Mouse (Mus musculus) neural tube, embryonic 11.5 days (tissue): ENCODE data around the gene Parvg. TPM values are rescaled to one million over a fixed set of nuclear protein-coding genes. Genes with fewer than 3 reads are reported as not detected.

ENCODE experiments used
- ATAC-seq: fragments of 200-750 bp; cut with Nextera tagmentation; 2 replicates; pipeline ENCODE4 v1.8.0; 2017; ENCODE audit warnings: moderate number of reproducible peaks, mild to moderate bottlenecking, moderate TSS enrichment, moderate library complexity; ENCODE audit not compliant: insufficient read depth, low FRiP score, low TSS enrichment
- DNase-seq: peaks from one replicate; pipeline ENCODE4 v3.0.0-alpha.2; 2015; ENCODE audit warnings: low spot score
- H3K27ac ChIP-seq: fragments of 300-500 bp; sonication (generic); 2 replicates; pipeline ENCODE4 v1.5.1; 2014; ENCODE audit warnings: low read depth, mild to moderate bottlenecking, low read length
- H3K27me3 ChIP-seq: fragments of 300-500 bp; sonication (generic); 2 replicates; pipeline ENCODE4 v1.6.1; 2014; ENCODE audit warnings: mild to moderate bottlenecking, low read length, mixed read lengths; ENCODE audit not compliant: control insufficient read depth, insufficient read depth
- H3K36me3 ChIP-seq: fragments of 300-500 bp; sonication (generic); 2 replicates; pipeline ENCODE4 v1.6.1; 2014; ENCODE audit warnings: mild to moderate bottlenecking, low read length, moderate library complexity, mixed read lengths; ENCODE audit not compliant: control insufficient read depth, insufficient read depth
- H3K4me1 ChIP-seq: fragments of 300-500 bp; sonication (generic); 2 replicates; pipeline ENCODE4 v1.6.1; 2014; ENCODE audit warnings: low read length, mixed read lengths; ENCODE audit not compliant: control insufficient read depth, insufficient read depth
- H3K4me2 ChIP-seq: fragments of 300-500 bp; sonication (generic); 2 replicates; pipeline ENCODE4 v1.6.1; 2014; ENCODE audit warnings: low read depth, mild to moderate bottlenecking, moderate library complexity
- H3K4me3 ChIP-seq: fragments of 300-500 bp; sonication (generic); 2 replicates; pipeline ENCODE4 v1.5.1; 2014; ENCODE audit warnings: low read depth, low read length
- H3K9ac ChIP-seq: fragments of 300-500 bp; sonication (generic); 2 replicates; pipeline ENCODE4 v1.6.1; 2014; ENCODE audit warnings: mild to moderate bottlenecking, low read length
- H3K9me3 ChIP-seq: fragments of 300-500 bp; sonication (generic); 2 replicates; pipeline ENCODE4 v1.6.1; 2016; ENCODE audit warnings: low read length; ENCODE audit not compliant: control insufficient read depth
- WGBS: fragments of 180-500 bp; shearing (Covaris S2); extraction: QIAGEN DNeasy Blood & Tissue Kit; methylation state at CpG from one replicate; pipeline ENCODE4 v1.1.7; 2014; 5-methylcytosine and 5-hydroxymethylcytosine counted together
- polyA plus RNA-seq: library from polyadenylated mRNA; unstranded; fragments of >200 nt; fragmentation: Nextera tagmentation; extraction: Ambion mirVana; gene quantifications from 2 replicates; pipeline ENCODE4 v1.2.1, GENCODE M21; 2014

Parvg gene
- 0.53 and 0.78 TPM in 2 replicates for polyA plus RNA-seq

DNA sequence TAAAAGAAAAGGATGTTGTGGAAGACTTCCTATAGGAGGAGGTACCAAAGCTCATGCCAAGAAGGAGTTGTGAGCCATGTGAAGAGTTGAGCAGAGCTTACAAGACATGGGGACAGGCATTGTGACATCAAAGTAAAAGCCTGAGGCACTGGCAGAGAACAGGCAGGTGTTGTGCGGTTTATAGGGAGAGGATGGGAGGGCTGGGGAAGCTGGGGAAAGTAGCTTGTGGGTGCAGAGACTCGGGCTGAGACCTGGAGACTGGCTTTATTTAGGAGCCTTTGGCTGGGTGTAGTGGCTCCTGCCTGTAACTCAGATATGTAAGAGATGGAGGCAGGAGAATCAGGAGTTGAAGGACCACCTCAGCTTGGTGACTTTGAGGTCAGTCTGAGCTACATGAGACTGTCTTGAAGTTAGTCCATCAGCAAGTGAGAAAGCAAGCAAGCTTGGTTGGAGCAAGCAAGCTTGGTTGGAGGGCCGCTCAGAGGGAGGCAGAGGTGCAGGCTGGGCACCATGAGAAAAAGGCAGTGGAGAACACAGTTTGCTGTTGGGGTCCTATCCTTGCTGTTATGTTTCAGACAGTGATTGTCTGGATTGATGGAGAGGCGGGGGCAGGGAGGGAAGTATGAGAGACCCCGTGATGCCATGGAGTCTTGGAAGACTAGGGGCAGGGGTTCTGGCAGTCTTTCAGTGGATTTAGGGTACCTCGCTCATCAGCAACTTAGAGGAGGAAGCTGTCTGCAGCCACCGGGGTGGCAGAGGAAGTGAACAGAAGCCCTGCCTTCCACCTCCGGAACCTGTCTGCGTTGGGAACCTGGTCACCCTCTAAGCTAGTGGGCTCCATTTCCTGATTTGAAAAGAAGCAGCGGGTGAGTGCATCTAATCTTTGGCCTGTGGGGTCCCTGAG, at the start of gene Parvg:
Parvg (plus strand) TSS at position 61 of the 904 bp plus-strand sequence.
- H3K9me3 ChIP-seq: no peaks in the 10 kb centered on the region
- H3K27me3 ChIP-seq: no peaks in the 10 kb centered on the region
- H3K4me3 ChIP-seq: no peak within 1 kb of the TSS

DNA sequence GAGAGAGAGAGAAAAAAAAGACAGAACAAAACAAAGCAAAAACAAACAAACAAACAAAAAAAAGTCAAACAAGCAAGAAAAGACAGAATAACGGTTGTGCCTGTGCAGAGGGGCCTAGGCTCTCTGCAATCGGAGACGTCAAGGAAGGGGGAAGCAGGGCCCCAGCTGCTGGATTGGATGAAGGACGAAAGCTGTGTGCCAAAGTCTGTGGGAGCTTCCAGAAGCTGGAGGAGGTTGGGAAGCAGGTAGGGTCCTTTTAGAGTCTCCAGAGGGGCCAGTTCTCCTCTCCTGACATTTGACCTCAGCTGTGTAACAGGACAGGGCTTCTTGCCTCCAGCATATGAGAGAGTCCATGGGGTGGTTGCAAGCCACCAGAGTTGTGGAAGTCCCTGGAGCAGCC, 47.8 kb upstream of the Parvg start:
- H3K36me3 ChIP-seq: no peaks in the 10 kb centered on the region
- H3K27me3 ChIP-seq: no peaks in the 10 kb centered on the region
- H3K9me3 ChIP-seq: no peaks in the 10 kb centered on the region
- no peak overlapping the region for H3K27ac ChIP-seq
- DNase-seq (no peak), ATAC-seq (no peak)
- no peak overlapping the region for H3K9ac ChIP-seq
- 85% methylated on average over 4 of the region's 4 CpGs for WGBS
- H3K4me1 ChIP-seq: no peaks in the 10 kb centered on the region
- H3K4me2 ChIP-seq: no peak overlapping the region
- no peak overlapping the region for H3K4me3 ChIP-seq

More for the DNA sequence above, at the start of gene Parvg:
- ATAC-seq: no peak
- H3K36me3 ChIP-seq: no peaks in the 10 kb centered on the region
- WGBS: 81% methylated on average over 10 of the region's 10 CpGs
- no peak within 1 kb of the TSS for H3K4me2 ChIP-seq
- H3K9ac ChIP-seq: no peak within 1 kb of the TSS
- no peak within 1 kb of the TSS for H3K27ac ChIP-seq
- DNase-seq: no peak
- no peaks in the 10 kb centered on the region for H3K4me1 ChIP-seq

DNA sequence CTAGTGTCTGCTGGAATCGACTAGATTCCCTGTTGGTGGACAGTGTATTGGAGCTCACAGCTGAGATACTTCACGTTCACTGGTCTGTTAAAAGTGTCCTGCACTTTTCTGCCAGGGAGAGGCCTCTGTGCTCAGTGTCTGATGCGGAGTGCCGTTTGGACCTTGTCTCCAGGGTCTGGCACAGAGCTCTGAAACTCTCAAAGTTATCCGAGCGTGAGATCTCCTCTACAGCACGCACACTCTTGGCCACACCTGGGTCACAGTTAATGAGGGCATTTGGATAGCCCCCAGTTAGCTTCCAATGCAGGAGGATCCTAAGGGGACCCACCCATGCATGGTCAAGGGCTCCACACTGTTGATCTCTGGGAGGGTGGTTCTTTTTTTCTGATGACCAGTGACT, 45.7 kb upstream of the Parvg start:
- Histone ChIP-seq H3K9ac (no peak overlapping the region), H3K4me2 (no peak overlapping the region), H3K27me3 (no peaks in the 10 kb centered on the region), H3K27ac (no peak overlapping the region), H3K4me1 (no peaks in the 10 kb centered on the region), H3K36me3 (no peaks in the 10 kb centered on the region), H3K4me3 (no peak overlapping the region), H3K9me3 (no peaks in the 10 kb centered on the region)
- DNase-seq: no peak
- ATAC-seq: no peak
- WGBS: 91% methylated on average over 7 of the region's 7 CpGs

DNA sequence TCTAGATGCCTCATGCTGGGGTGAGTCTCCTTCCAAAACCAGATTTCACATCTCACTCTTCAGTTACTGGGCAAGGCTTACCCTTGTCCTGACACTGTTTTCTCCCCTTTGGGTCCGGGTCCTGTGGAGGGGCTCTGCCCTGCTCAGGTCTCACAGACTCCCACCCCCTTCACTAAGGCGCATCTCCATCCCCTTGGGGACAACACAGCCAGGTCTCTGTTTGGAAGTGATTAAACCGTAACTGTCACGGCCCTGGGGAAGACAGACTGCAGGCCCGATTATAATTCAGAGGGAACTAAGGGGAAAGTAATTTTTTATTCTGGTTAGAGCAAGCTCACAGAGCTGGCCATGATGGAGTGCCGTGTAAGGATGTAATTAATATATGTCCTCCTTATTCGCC, 45.2 kb upstream of the Parvg start:
- H3K27ac ChIP-seq: no peak overlapping the region
- H3K36me3 ChIP-seq: no peaks in the 10 kb centered on the region
- H3K4me3 ChIP-seq: no peak overlapping the region
- H3K27me3 ChIP-seq: no peaks in the 10 kb centered on the region
- H3K4me1 ChIP-seq: no peaks in the 10 kb centered on the region
- DNase-seq (no peak), ATAC-seq (no peak)
- H3K9me3 ChIP-seq: no peaks in the 10 kb centered on the region
- WGBS: 63% methylated on average over 7 of the region's 7 CpGs
- H3K9ac ChIP-seq: no peak overlapping the region
- no peak overlapping the region for H3K4me2 ChIP-seq

GRCm38 (mm10) chr15:84280309-84280708, 43.5 kb upstream of the Parvg start:
- Histone ChIP-seq H3K27me3 (no peaks in the 10 kb centered on the region), H3K9me3 (no peaks in the 10 kb centered on the region), H3K27ac (no peak overlapping the region), H3K4me3 (no peak overlapping the region), H3K9ac (no peak overlapping the region), H3K4me2 (no peak overlapping the region), H3K4me1 (no peaks in the 10 kb centered on the region), H3K36me3 (no peaks in the 10 kb centered on the region)
- ATAC-seq (no peak), DNase-seq (no peak)
- WGBS: 84% methylated on average over 8 of the region's 8 CpGs

DNA sequence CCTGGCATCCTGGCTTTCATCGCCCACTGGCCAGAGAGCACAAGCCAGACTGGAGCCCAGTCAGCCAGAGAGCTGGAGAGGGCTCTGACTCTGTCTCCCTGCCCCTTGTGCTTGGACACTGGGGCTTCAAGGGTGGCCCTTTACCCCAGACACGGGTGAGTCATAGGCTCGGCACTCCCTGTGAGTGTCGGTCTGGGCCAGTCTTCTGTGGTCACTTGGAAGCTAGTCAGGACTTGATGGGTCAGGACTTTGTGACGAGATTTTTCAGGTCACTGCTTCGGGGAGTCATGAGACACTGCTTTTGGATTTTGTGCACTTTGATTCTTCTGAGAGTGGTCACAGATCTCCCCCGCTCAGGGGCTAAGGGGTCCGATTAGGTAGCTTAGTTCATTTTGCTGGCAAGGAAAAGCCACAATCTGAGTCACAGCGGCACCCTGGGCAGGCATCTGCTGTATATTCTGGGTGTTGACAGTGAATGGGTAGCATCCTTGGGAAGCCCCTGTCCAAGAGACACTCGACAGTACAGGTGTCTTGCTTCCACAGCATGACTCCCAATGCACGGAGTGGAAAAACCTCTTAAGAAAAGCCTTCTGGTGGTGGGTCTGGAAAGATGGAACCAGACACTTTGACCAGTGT, 43.0 kb upstream of the Parvg start:
- no peak overlapping the region for H3K4me2 ChIP-seq
- 91% methylated on average over 11 of the region's 11 CpGs for WGBS
- no peaks in the 10 kb centered on the region for H3K27me3 ChIP-seq
- no peak for DNase-seq
- no peak overlapping the region for H3K27ac ChIP-seq
- H3K4me1 ChIP-seq: no peaks in the 10 kb centered on the region
- no peak overlapping the region for H3K4me3 ChIP-seq
- no peak for ATAC-seq
- no peak overlapping the region for H3K9ac ChIP-seq
- no peaks in the 10 kb centered on the region for H3K36me3 ChIP-seq
- no peaks in the 10 kb centered on the region for H3K9me3 ChIP-seq

DNA sequence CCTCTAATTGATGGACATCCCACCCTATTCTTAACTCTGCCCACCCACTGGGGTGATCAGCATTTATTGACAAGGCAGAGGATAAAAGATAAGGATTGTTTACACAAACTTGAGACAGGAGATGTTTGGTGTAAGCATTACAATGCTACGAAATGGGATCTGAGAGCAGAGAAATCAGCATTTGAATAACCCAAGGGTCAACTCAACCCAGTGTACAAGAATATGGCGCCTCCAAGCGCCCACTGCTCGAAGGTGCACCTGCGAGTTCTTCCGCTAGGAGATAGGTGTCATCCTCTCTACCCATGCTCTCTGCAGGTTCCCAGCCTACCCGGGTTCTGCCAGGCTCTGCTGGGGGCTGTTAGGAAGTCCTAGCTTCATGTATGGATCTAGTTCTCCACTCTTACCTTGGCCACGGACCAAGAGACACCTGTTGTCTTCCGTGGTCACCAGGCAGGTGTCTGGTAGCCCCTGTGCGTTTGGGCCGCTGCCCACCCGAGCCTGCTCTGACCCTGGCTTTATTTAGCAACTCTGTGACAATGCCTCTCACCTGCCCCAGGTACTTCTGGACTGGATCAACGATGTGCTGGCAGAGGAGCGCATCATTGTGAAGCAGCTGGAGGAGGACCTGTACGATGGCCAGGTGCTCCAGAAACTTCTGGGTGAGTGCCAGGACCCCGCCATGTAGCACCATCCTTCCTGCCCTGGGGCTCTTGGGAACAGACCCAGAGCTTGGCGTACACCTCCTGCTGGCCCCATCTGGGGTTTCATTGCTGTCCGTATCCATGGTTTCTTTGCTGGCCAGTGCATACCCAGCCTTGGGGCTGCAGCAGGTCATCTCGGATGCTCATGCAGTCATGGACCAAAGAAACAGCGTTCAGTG, 41.4 kb upstream of the Parvg start:
- ATAC-seq (no peak), DNase-seq (no peak)
- no peak overlapping the region for H3K27ac ChIP-seq
- no peaks in the 10 kb centered on the region for H3K4me1 ChIP-seq
- no peaks in the 10 kb centered on the region for H3K36me3 ChIP-seq
- H3K9ac ChIP-seq: no peak overlapping the region
- 77% methylated on average over 20 of the region's 20 CpGs for WGBS
- H3K27me3 ChIP-seq: no peaks in the 10 kb centered on the region
- H3K4me2 ChIP-seq: no peak overlapping the region
- no peak overlapping the region for H3K4me3 ChIP-seq
- no peaks in the 10 kb centered on the region for H3K9me3 ChIP-seq

DNA sequence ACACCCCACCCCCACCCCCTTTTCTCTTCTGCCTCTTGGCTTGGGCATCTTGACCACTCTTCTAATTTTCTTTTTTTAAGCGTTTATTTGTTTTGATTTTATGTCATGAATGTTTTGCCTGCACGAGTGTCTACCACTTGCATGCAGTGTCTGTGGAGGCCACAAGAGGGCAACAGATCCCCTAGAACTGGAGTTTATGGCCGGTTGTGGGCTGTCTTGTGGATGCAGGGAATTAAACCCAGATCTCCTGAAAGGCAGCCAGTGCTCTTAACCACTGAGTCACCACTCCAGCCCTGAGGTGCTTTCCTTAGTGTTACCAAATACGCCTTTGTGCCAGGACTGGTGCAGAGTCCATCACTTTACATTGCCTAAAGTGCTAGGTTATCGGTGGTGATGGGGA, 39.8 kb upstream of the Parvg start:
- no peak overlapping the region for H3K4me2 ChIP-seq
- 70% methylated on average over 5 of the region's 5 CpGs for WGBS
- H3K9me3 ChIP-seq: no peaks in the 10 kb centered on the region
- H3K27ac ChIP-seq: no peak overlapping the region
- no peak overlapping the region for H3K4me3 ChIP-seq
- no peak for DNase-seq
- H3K9ac ChIP-seq: no peak overlapping the region
- H3K36me3 ChIP-seq: no peaks in the 10 kb centered on the region
- ATAC-seq: no peak
- no peaks in the 10 kb centered on the region for H3K27me3 ChIP-seq
- no peaks in the 10 kb centered on the region for H3K4me1 ChIP-seq
